Mouse (Mus musculus) myocyte (in vitro differentiated cells): ENCODE measurements around the gene Rxra.
A peak's percentile ranks its signal among the peaks of the same experiment; 100 is the strongest.

ENCODE experiments used
- E2F4 ChIP-seq: IDR thresholded peaks from one replicate; pipeline ENCODE4 v1.6.1; 2011; ENCODE audit warnings: mild to moderate bottlenecking, control low read depth, moderate library complexity; ENCODE audit not compliant: insufficient read depth
- MYOD1 ChIP-seq, 3 experiments: IDR thresholded peaks; one replicate each; pipeline ENCODE4 v1.6.1; 2011; ENCODE audit warnings: control low read depth in 2 of 3, low read depth in 2 of 3, mild to moderate bottlenecking in 2 of 3, moderate library complexity in 1 of 3; ENCODE audit not compliant: insufficient read length in 2 of 3, control insufficient read depth in 1 of 3
- POLR2A ChIP-seq: IDR thresholded peaks from one replicate; pipeline ENCODE4 v1.6.1; 2011; ENCODE audit warnings: low read depth, mild to moderate bottlenecking, control low read depth, moderate library complexity; ENCODE audit not compliant: insufficient read length
- POLR2AphosphoS2 ChIP-seq: IDR thresholded peaks from one replicate; pipeline ENCODE4 v1.6.1; 2011; ENCODE audit warnings: low read depth, control low read depth; ENCODE audit not compliant: insufficient read length
- SRF ChIP-seq: IDR thresholded peaks from one replicate; pipeline ENCODE4 v1.6.1; 2011; ENCODE audit warnings: low read depth; ENCODE audit not compliant: control insufficient read depth, insufficient read length
- TCF12 ChIP-seq: IDR thresholded peaks from one replicate; pipeline ENCODE4 v1.6.1; 2011; ENCODE audit warnings: mild to moderate bottlenecking, control low read depth; ENCODE audit not compliant: poor library complexity, insufficient read depth, severe bottlenecking
- TCF3 ChIP-seq: IDR thresholded peaks from one replicate; pipeline ENCODE4 v1.6.1; 2011; ENCODE audit warnings: low read depth, control low read depth; ENCODE audit not compliant: insufficient read length

GRCm38 (mm10) chr2:27699574-27699973, 23.3 kb downstream of the Rxra start:
- TF ChIP-seq MYOD1 (IDR thresholded peaks at IDR 0.05; ENCODE audit: control insufficient read depth in 1 of 3, insufficient read length in 2 of 3, low read depth in 2 of 3), result peak in 2 of 3 experiments; percentile 36 to 76
- no peak for TF ChIP-seq POLR2A
- TF ChIP-seq TCF12, result no peak
- no peak for TF ChIP-seq POLR2AphosphoS2
- no peak for TF ChIP-seq E2F4
- no peak for TF ChIP-seq SRF
- no peak for TF ChIP-seq TCF3
